Mouse (Mus musculus) liver, embryonic 14.5 days (tissue): Measurements from ENCODE around the gene Gnpat. TPM values are rescaled to one million over a fixed set of nuclear protein-coding genes. Genes with fewer than 3 reads are reported as not detected.

Experiments
- ATAC-seq: fragments of 200-750 bp; cut with Nextera tagmentation; 2 replicates; pipeline ENCODE4 v1.8.0; 2017; ENCODE audit warnings: moderate number of reproducible peaks, mild to moderate bottlenecking, moderate library complexity; ENCODE audit not compliant: insufficient read depth
- DNase-seq, 3 experiments: peaks; one replicate each; pipeline ENCODE4 v3.0.0-alpha.2; 2012 to 2013; ENCODE audit warnings: low read depth in 3 of 3, low spot score in 3 of 3
- H3K27ac ChIP-seq: fragments of 300-500 bp; sonication (generic); 2 replicates; pipeline ENCODE4 v1.5.1; 2014; ENCODE audit warnings: moderate library complexity, mild to moderate bottlenecking, control low read depth, inconsistent platforms
- H3K27me3 ChIP-seq: fragments of 300-500 bp; sonication (generic); 2 replicates; pipeline ENCODE4 v1.6.1; 2014; ENCODE audit warnings: mild to moderate bottlenecking, low read length, moderate library complexity; ENCODE audit not compliant: control insufficient read depth, insufficient read depth
- H3K36me3 ChIP-seq: fragments of 300-500 bp; sonication (generic); replicated peaks from 2 replicates; pipeline ENCODE4 v1.6.1; 2014; ENCODE audit warnings: low read depth; ENCODE audit not compliant: control insufficient read depth, insufficient read depth
- H3K4me1 ChIP-seq, 2 experiments: fragments of 200-500 bp in 1 of 2; fragments of 300-500 bp in 1 of 2; sonication (generic) in 1 of 2; replicated peaks; 2 replicates each; pipeline ENCODE4 v1.6.1; 2012 to 2014; ENCODE audit warnings: antibody characterized with exemption in 1 of 2, inconsistent platforms in 1 of 2, low read length in 1 of 2; ENCODE audit not compliant: control insufficient read depth in 2 of 2, insufficient read depth in 2 of 2
- H3K4me2 ChIP-seq: fragments of 300-500 bp; sonication (generic); 2 replicates; pipeline ENCODE4 v1.6.1; 2014; ENCODE audit warnings: low read depth, mild to moderate bottlenecking, control low read depth, moderate library complexity
- H3K4me3 ChIP-seq, 2 experiments: fragments of 200-500 bp in 1 of 2; fragments of 300-500 bp in 1 of 2; sonication (generic) in 1 of 2; 2 replicates each; pipeline ENCODE4 v1.5.1; 2012 to 2014; ENCODE audit warnings: low read depth in 2 of 2, low read length in 2 of 2, mild to moderate bottlenecking in 2 of 2, control low read depth in 1 of 2, inconsistent platforms in 1 of 2, moderate library complexity in 1 of 2; ENCODE audit not compliant: insufficient read depth in 1 of 2
- H3K9ac ChIP-seq: fragments of 300-500 bp; sonication (generic); replicated peaks from 2 replicates; pipeline ENCODE4 v1.6.1; 2014; ENCODE audit warnings: mild to moderate bottlenecking, control low read depth, moderate library complexity
- H3K9me3 ChIP-seq: fragments of 300-500 bp; sonication (generic); 2 replicates; pipeline ENCODE4 v1.6.1; 2016; ENCODE audit warnings: low read length, mixed read lengths; ENCODE audit not compliant: control insufficient read depth
- CTCF ChIP-seq: IDR thresholded peaks from 2 replicates; pipeline ENCODE4 v1.5.1; 2016; ENCODE audit warnings: antibody characterized with exemption, low read depth, control low read depth
- EP300 ChIP-seq: IDR thresholded peaks from 2 replicates; pipeline ENCODE4 v1.6.1; 2016; ENCODE audit warnings: antibody characterized with exemption, low read depth
- WGBS: fragments of 180-500 bp; shearing (Covaris S2); extraction: QIAGEN DNeasy Blood & Tissue Kit; methylation state at CpG from one replicate; pipeline ENCODE4 v1.1.7; 2014; ENCODE audit not compliant: insufficient replicate concordance; 5-methylcytosine and 5-hydroxymethylcytosine counted together
- polyA plus RNA-seq, 2 experiments: library from polyadenylated mRNA; depleted of rRNA in 1 of 2; stranded (reverse) in 1 of 2; unstranded in 1 of 2; fragments of >200 nt; fragmentation: Nextera tagmentation in 1 of 2; extraction: Ambion mirVana in 1 of 2; gene quantifications; 2 replicates each; pipeline versions ENCODE4 v1.2.1 to v1.2.3; 2012 to 2014

Gnpat gene
- polyA plus RNA-seq, 2 experiments, result 35.7 to 39.0 TPM

DNA sequence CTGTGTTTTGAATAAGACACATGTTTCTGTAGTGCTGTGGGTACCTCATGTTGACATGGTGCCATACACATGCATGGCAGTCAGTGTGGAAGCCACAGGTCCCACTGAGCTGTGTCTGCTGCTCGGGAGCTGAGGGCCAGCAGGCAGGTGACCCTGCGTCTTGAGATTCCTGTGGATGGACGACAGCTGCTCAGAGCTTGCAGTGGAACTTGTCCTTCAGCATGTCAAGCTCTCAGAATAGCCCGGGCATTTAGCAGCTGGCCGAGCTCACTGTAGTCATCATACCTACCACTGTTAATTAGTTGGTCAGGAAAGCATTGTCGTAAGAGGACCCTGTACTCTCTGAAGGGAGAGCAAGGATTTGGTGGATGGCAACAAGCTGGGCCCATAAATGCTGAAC lies 6.9 kb downstream of the Gnpat start:
- peaks cover 10% of the 10 kb centered on the region for H3K36me3 ChIP-seq
- H3K27ac ChIP-seq, result no peak overlapping the region
- 77% methylated on average over 6 of the region's 6 CpGs for WGBS
- no peak for TF ChIP-seq CTCF
- no peak for TF ChIP-seq EP300
- H3K27me3 ChIP-seq, result no peaks in the 10 kb centered on the region
- H3K9me3 ChIP-seq, result no peaks in the 10 kb centered on the region
- DNase-seq (no peak), ATAC-seq (no peak)
- H3K4me1 ChIP-seq, result peaks cover 0 to 14% of the 10 kb centered on the region in 2 experiments
- H3K4me3 ChIP-seq, result no peak overlapping the region
- H3K4me2 ChIP-seq, result no peak overlapping the region
- H3K9ac ChIP-seq, result no peak overlapping the region

- no peak overlapping the region for H3K9ac ChIP-seq
- H3K9me3 ChIP-seq, result no peaks in the 10 kb centered on the region
- H3K4me2 ChIP-seq, result no peak overlapping the region
- ATAC-seq (no peak), DNase-seq (no peak)
- no peak overlapping the region for H3K27ac ChIP-seq
- WGBS, result 74% methylated on average over 7 of the region's 7 CpGs
- TF ChIP-seq CTCF (no peak), EP300 (no peak)
- peaks cover 10% of the 10 kb centered on the region for H3K36me3 ChIP-seq
- peaks cover 0 to 8% of the 10 kb centered on the region in 2 experiments; a peak in 3 of 4 replicates for H3K4me1 ChIP-seq
- no peaks in the 10 kb centered on the region for H3K27me3 ChIP-seq
- no peak overlapping the region for H3K4me3 ChIP-seq
Measured at GRCm38 (mm10) chr8:124871474-124871873, 8.6 kb downstream of the Gnpat start.

DNA sequence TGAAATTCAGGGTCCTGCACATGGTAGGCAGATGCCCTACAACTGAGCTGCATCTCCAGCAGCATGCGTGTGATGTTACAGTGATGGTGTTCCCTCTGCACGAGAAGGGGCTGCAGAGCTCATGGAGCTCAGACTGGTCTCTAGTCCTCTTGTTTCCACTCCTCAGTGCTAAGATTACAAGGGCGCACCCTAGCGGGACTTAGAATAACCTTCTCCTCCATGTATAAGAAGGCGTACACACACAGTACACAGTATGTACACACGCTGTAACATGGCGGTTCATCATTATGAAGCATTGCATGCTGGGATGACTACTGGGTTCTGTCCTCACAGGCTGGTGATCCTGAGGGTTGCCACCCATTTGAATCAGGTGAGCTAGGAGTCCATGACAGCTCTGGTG lies 9.2 kb downstream of the Gnpat start:
- H3K27me3 ChIP-seq, result no peaks in the 10 kb centered on the region
- H3K4me3 ChIP-seq, result no peak overlapping the region
- H3K4me2 ChIP-seq, result no peak overlapping the region
- WGBS, result 81% methylated on average over 7 of the region's 7 CpGs
- ATAC-seq (no peak), DNase-seq (no peak)
- H3K36me3 ChIP-seq, result peaks cover 10% of the 10 kb centered on the region
- no peak overlapping the region for H3K27ac ChIP-seq
- TF ChIP-seq CTCF (peak; percentile 21; the same call in 1 of the 2 replicates), EP300 (no peak)
- no peak overlapping the region for H3K9ac ChIP-seq
- peaks cover 0 to 3% of the 10 kb centered on the region in 2 experiments; a peak in 2 of 4 replicates for H3K4me1 ChIP-seq
- no peaks in the 10 kb centered on the region for H3K9me3 ChIP-seq

GRCm38 (mm10) chr8:124872690-124873089 lies 9.9 kb downstream of the Gnpat start:
- Histone ChIP-seq H3K9ac (no peak overlapping the region), H3K4me2 (no peak overlapping the region), H3K36me3 (peaks cover 14% of the 10 kb centered on the region), H3K27ac (no peak overlapping the region), H3K4me1 (no peaks in the 10 kb centered on the region), H3K9me3 (no peaks in the 10 kb centered on the region), H3K4me3 (no peak overlapping the region), H3K27me3 (no peaks in the 10 kb centered on the region)
- no peak for TF ChIP-seq CTCF
- TF ChIP-seq EP300, result no peak
- DNase-seq (no peak), ATAC-seq (no peak)
- WGBS, result 71% methylated on average over 5 of the region's 5 CpGs

DNA sequence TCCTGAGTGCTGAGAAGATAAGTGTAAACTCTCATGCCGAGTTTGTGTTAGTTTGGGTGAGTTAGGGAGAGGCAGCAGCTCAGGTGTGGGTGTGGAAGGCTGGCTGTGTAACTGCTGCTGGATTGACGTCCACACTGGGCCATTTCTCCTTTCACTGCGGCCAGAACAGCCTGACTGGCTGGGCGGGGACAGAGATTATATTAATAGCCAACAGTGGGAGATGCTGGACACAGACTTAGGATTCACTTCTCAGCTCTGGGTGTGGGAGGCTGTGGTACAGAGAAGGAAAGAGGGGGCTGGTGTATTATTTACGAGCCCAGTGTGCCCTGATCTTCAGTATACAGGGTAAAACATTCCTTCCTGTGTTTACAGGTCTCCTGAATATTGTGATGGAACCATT lies 15.3 kb downstream of the Gnpat start:
- H3K9me3 ChIP-seq, result no peaks in the 10 kb centered on the region
- 0 out of 4 replicates have a peak, but pooled peaks cover 0 to 3% of the 10 kb centered on the region in 2 experiments for H3K4me1 ChIP-seq
- H3K27ac ChIP-seq, result no peak overlapping the region
- H3K4me3 ChIP-seq, result no peak overlapping the region
- peaks cover 44% of the 10 kb centered on the region for H3K36me3 ChIP-seq
- DNase-seq (no peak), ATAC-seq (no peak)
- no peak for TF ChIP-seq EP300
- no peak for TF ChIP-seq CTCF
- no peak overlapping the region for H3K4me2 ChIP-seq
- no peak overlapping the region for H3K9ac ChIP-seq
- H3K27me3 ChIP-seq, result no peaks in the 10 kb centered on the region
- 72% methylated on average over 5 of the region's 5 CpGs for WGBS
